Mouse (Mus musculus): ENCODE data around the gene Kcnk5. TPM values are rescaled to one million over a fixed set of nuclear protein-coding genes. Genes with fewer than 3 reads are reported as not detected.

The Kcnk5 gene
- polyA plus RNA-seq, 1 experiment: 7.2 TPM

- Histone ChIP-seq H3K27me3 (ENCODE audit: control insufficient read depth, insufficient read depth, insufficient read length) (no peaks in the 10 kb centered on the region), H3K79me2 (ENCODE audit: control insufficient read depth, insufficient read depth) (peaks cover 28% of the 10 kb centered on the region), H3K4me2 (ENCODE audit: low read depth) (no peak overlapping the region), H3ac (ENCODE audit: control insufficient read depth, insufficient read length) (no peak overlapping the region), H3K36me3 (ENCODE audit: control insufficient read depth, insufficient read depth) (no peaks in the 10 kb centered on the region), H3K4me3 (no peak overlapping the region)
- no peak for TF ChIP-seq CEBPB (IDR thresholded peaks at IDR 0.05; ENCODE audit: insufficient read depth, poor library complexity, severe bottlenecking)
- no peak for TF ChIP-seq MAX (IDR thresholded peaks at IDR 0.05; ENCODE audit: low read depth)
- TF ChIP-seq USF1 (IDR thresholded peaks at IDR 0.05; ENCODE audit: low read depth): no peak
- TF ChIP-seq POLR2AphosphoS2 (IDR thresholded peaks at IDR 0.05; ENCODE audit: insufficient read length, low read depth): no peak
- no peak for TF ChIP-seq MYOD1 (IDR thresholded peaks at IDR 0.05; ENCODE audit: control insufficient read depth in 1 of 3, insufficient read length in 2 of 3, low read depth in 2 of 3)
- no peak for TF ChIP-seq REST (IDR thresholded peaks at IDR 0.05; ENCODE audit: insufficient read depth, insufficient read length)
- no peak for TF ChIP-seq SRF (IDR thresholded peaks at IDR 0.05; ENCODE audit: control insufficient read depth, insufficient read length, low read depth)
- no peak for TF ChIP-seq E2F4 (IDR thresholded peaks at IDR 0.05; ENCODE audit: insufficient read depth)
- no peak for TF ChIP-seq POLR2A (IDR thresholded peaks at IDR 0.05; ENCODE audit: insufficient read length, low read depth)
- TF ChIP-seq TCF12 (IDR thresholded peaks at IDR 0.05; ENCODE audit: insufficient read depth, poor library complexity, severe bottlenecking): no peak
These were observed 27.4 kb downstream of the Kcnk5 start for GRCm38 (mm10) chr14:20154245-20154644.

GRCm38 (mm10) chr14:20149127-20150080 lies 32.2 kb downstream of the Kcnk5 start:
- no peak for TF ChIP-seq MYOG (IDR thresholded peaks at IDR 0.05; ENCODE audit: control insufficient read depth in 1 of 3, insufficient read depth in 1 of 3, insufficient read length in 2 of 3, low read depth in 2 of 3)
- no peak for TF ChIP-seq TCF12 (IDR thresholded peaks at IDR 0.05; ENCODE audit: insufficient read depth, poor library complexity, severe bottlenecking)
- no peak for TF ChIP-seq MAX (IDR thresholded peaks at IDR 0.05; ENCODE audit: low read depth)
- Histone ChIP-seq H3K79me2 (ENCODE audit: control insufficient read depth, insufficient read depth) (peaks cover 25% of the 10 kb centered on the region), H3K4me2 (ENCODE audit: low read depth) (no peak overlapping the region), H3ac (ENCODE audit: control insufficient read depth, insufficient read length) (no peak overlapping the region), H3K4me3 (no peak overlapping the region), H3K36me3 (ENCODE audit: control insufficient read depth, insufficient read depth) (peaks cover 9% of the 10 kb centered on the region), H3K27me3 (ENCODE audit: control insufficient read depth, insufficient read depth, insufficient read length) (no peaks in the 10 kb centered on the region)

GRCm38 (mm10) chr14:20148514-20148913 lies 33.1 kb downstream of the Kcnk5 start:
- no peak overlapping the region for H3K4me3 ChIP-seq
- H3K79me2 ChIP-seq (ENCODE audit: control insufficient read depth, insufficient read depth): peaks cover 16% of the 10 kb centered on the region
- H3K27me3 ChIP-seq (ENCODE audit: control insufficient read depth, insufficient read depth, insufficient read length): no peaks in the 10 kb centered on the region
- H3K4me2 ChIP-seq (ENCODE audit: low read depth): no peak overlapping the region
- no peak overlapping the region for H3ac ChIP-seq (ENCODE audit: control insufficient read depth, insufficient read length)
- TF ChIP-seq CEBPB (IDR thresholded peaks at IDR 0.05; ENCODE audit: insufficient read depth, poor library complexity, severe bottlenecking) (no peak), SRF (IDR thresholded peaks at IDR 0.05; ENCODE audit: control insufficient read depth, insufficient read length, low read depth) (no peak), TCF3 (IDR thresholded peaks at IDR 0.05; ENCODE audit: insufficient read length, low read depth) (no peak)
- H3K36me3 ChIP-seq (ENCODE audit: control insufficient read depth, insufficient read depth): peaks cover 9% of the 10 kb centered on the region

- Histone ChIP-seq H3K79me2 (ENCODE audit: control insufficient read depth, insufficient read depth) (peaks cover 10% of the 10 kb centered on the region), H3K4me2 (ENCODE audit: low read depth) (no peak overlapping the region), H3K27me3 (ENCODE audit: control insufficient read depth, insufficient read depth, insufficient read length) (no peaks in the 10 kb centered on the region), H3K4me3 (no peak overlapping the region), H3K36me3 (ENCODE audit: control insufficient read depth, insufficient read depth) (peaks cover 9% of the 10 kb centered on the region), H3ac (ENCODE audit: control insufficient read depth, insufficient read length) (no peak overlapping the region)
- no peak for TF ChIP-seq MAX (IDR thresholded peaks at IDR 0.05; ENCODE audit: low read depth)
- no peak for TF ChIP-seq E2F4 (IDR thresholded peaks at IDR 0.05; ENCODE audit: insufficient read depth)
- TF ChIP-seq USF1 (IDR thresholded peaks at IDR 0.05; ENCODE audit: low read depth): no peak
- TF ChIP-seq POLR2AphosphoS2 (IDR thresholded peaks at IDR 0.05; ENCODE audit: insufficient read length, low read depth): no peak
- TF ChIP-seq CEBPB (IDR thresholded peaks at IDR 0.05; ENCODE audit: insufficient read depth, poor library complexity, severe bottlenecking): no peak
- no peak for TF ChIP-seq TCF3 (IDR thresholded peaks at IDR 0.05; ENCODE audit: insufficient read length, low read depth)
- no peak for TF ChIP-seq MYOG (IDR thresholded peaks at IDR 0.05; ENCODE audit: control insufficient read depth in 1 of 3, insufficient read depth in 1 of 3, insufficient read length in 2 of 3, low read depth in 2 of 3)
- TF ChIP-seq MYOD1 (IDR thresholded peaks at IDR 0.05; ENCODE audit: control insufficient read depth in 1 of 3, insufficient read length in 2 of 3, low read depth in 2 of 3): no peak
- TF ChIP-seq REST (IDR thresholded peaks at IDR 0.05; ENCODE audit: insufficient read depth, insufficient read length): no peak
- no peak for TF ChIP-seq TCF12 (IDR thresholded peaks at IDR 0.05; ENCODE audit: insufficient read depth, poor library complexity, severe bottlenecking)
- no peak for TF ChIP-seq POLR2A (IDR thresholded peaks at IDR 0.05; ENCODE audit: insufficient read length, low read depth)
- no peak for TF ChIP-seq SRF (IDR thresholded peaks at IDR 0.05; ENCODE audit: control insufficient read depth, insufficient read length, low read depth)
These were observed 33.8 kb downstream of the Kcnk5 start for GRCm38 (mm10) chr14:20147854-20148253.

GRCm38 (mm10) chr14:20144093-20144492 lies 37.5 kb downstream of the Kcnk5 start:
- no peak overlapping the region for H3K4me3 ChIP-seq
- no peak overlapping the region for H3ac ChIP-seq (ENCODE audit: control insufficient read depth, insufficient read length)
- H3K4me2 ChIP-seq (ENCODE audit: low read depth): no peak overlapping the region
- TF ChIP-seq MAX (IDR thresholded peaks at IDR 0.05; ENCODE audit: low read depth) (no peak), TCF12 (IDR thresholded peaks at IDR 0.05; ENCODE audit: insufficient read depth, poor library complexity, severe bottlenecking) (no peak), MYOD1 (IDR thresholded peaks at IDR 0.05; ENCODE audit: control insufficient read depth in 1 of 3, insufficient read length in 2 of 3, low read depth in 2 of 3) (peak in 2 of 3 experiments; percentile 28 to 86), MYOG (IDR thresholded peaks at IDR 0.05; ENCODE audit: control insufficient read depth in 1 of 3, insufficient read depth in 1 of 3, insufficient read length in 2 of 3, low read depth in 2 of 3) (peak in 2 of 3 experiments; percentile 58 to 68)
- peaks cover 9% of the 10 kb centered on the region for H3K36me3 ChIP-seq (ENCODE audit: control insufficient read depth, insufficient read depth)
- H3K79me2 ChIP-seq (ENCODE audit: control insufficient read depth, insufficient read depth): no peaks in the 10 kb centered on the region
- H3K27me3 ChIP-seq (ENCODE audit: control insufficient read depth, insufficient read depth, insufficient read length): no peaks in the 10 kb centered on the region

All from myocyte (in vitro differentiated cells).